Mouse (Mus musculus): ENCODE data around the gene Myl9.

Myl9 gene

DNA sequence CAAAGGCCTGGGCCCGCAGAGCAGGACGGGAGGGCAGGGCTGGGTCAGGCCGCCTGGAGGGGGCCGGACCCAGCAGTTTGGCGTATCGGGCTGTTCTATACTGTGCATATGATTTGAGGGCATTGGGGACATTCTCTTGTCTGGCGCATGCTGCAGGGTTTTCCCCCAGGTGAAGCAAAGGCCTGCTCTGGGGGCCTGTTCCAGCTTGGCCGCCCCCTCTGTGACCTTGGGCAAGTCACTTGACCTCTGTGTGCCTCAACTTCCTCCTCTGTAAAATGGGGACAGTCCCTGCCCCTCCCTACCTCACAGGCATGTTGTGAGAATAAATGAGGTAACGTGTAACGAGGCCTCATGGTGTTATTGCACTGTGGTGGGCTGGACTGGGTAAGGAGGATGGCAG, 11.2 kb upstream of the Myl9 start:
- no peak for DNase-seq (ENCODE audit: low read depth, low spot score)

DNA sequence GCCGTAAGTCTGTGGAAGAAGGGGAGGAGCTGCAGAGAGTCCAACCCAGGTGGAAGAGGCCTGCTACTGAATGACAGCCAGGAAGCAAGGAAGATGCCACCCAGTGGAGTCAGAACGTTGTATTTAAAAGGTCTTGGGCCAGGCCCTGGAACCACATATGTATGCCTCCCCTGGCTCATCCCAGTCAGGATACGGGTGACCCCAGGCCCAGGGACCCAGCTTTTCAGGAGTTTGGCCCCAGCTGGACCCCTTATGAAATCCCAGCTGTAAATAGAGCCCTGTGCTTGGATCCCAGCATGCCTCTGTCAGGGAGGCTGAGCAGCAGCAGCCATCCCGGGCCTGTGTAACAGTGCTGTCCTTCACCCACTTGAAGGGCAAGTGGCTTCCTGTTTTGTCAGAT, 10.5 kb upstream of the Myl9 start:
- no peak for DNase-seq (ENCODE audit: low read depth, low spot score)

DNA sequence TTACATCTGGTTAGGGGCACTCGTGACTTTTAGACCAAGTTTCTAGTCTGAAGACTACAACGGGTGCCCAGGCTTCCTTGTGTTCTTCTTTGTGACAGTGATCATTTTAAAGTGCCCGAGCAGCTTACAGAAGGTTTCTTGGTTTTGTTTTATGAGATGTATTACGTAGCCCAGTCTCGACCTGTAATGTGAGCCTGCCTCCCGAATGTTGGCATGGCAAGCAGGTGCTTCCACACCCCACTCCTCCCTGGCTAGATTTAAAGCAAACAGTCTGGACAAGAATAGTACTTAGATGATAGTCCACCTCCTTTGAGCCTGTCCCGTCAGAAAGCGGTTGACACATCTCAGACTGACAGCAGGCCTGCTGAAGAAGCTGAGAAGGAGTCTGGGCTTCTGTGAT, 9.6 kb upstream of the Myl9 start:
- DNase-seq (ENCODE audit: low read depth, low spot score), result no peak

DNA sequence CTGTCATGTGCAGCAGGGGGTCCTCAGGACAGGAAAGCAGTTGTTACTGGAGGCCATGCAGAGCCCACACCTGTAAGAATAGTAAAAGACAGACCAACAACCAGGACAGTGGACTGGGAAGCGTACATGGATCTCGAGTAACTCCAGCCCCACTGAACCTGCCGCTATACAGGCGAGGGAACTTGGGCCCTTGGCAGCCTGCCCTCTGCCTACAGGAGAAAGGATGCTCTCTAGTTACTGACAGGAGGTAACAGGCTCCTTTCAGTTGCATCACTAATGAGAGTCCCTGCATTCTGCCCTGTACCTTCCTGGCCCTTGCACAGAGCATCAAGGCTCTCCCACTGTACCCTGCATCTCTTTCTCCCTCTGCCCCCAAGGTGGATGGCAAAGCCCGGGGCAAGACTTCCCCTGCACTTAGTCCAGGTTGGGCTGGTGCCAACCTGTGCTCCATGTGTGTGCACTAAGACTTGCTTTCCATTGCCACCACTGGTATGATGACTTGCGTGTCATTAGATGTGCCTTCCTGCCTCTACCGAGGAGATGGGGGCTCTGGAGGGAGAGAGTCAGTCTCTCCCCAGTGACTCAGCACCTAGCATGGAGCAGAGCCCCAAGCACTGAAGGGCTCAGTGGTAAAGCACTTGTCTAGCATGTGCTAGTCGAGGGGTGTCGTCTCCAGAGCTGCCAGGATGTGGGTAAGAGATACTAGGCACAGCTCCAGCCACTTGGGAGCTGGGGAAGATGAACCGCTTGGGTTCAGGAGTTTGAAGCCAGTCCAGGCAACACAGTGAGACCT, 8.8 kb upstream of the Myl9 start:
- no peak for DNase-seq (ENCODE audit: low read depth, low spot score)

DNA sequence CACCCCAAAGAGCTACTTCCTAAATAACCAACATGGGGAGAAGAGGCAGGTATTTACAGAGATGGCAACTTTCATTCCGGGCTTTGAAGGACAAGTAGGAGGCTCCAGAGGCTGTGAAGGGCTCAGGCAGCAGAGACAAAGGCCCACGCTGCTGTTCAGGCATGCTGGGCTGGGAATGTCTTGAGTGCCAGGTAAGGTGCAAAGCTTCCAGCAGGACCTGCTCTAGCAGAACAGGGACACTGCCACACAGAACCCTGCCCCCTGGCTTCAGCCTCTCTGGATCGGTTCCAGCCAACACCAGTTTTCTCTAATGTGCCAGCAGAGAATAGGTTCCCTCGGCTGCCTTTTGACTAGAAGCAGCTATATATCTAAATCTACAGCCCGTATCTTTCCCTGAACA, 8.1 kb upstream of the Myl9 start:
- DNase-seq (ENCODE audit: low read depth, low spot score), result no peak

DNA sequence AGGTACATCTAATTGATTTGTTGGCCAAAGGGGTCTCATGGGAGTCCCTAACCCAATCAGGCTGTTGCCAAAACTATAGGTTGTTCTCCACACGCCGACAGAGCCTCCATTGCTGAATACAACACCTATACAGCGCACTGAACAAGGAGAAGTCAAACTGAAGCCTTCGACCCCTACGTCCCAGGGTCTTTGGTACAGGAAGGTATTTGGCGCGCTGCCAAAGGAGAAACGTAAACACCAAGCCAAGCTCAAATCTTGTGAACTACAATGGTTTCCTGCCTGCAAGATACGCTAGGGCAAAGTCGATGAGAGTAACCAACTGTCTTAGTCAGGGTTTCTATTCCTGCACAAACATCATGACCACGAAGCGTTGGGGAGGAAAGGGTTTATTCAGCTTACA, 5.9 kb upstream of the Myl9 start:
- no peak for DNase-seq (ENCODE audit: low read depth, low spot score)

DNA sequence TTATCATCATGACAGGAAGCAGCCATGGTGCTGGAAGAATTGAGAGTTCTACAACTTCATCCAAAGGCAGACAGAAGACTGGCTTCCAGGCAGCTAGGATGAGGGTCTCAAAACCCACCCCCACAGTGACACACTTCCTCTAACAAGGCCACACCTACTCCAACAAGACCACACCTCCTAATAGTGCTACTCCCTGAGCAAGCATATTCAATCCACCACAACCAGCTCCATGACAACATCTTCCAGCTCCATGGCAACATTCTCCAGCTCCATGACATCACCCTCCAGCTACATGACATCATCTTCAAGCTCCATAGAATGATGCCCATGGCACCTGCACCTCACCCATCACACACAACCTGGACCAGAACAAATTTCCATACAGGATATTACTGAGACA, 1.8 kb upstream of the Myl9 start:
- DNase-seq (ENCODE audit: low read depth, low spot score), result no peak

DNA sequence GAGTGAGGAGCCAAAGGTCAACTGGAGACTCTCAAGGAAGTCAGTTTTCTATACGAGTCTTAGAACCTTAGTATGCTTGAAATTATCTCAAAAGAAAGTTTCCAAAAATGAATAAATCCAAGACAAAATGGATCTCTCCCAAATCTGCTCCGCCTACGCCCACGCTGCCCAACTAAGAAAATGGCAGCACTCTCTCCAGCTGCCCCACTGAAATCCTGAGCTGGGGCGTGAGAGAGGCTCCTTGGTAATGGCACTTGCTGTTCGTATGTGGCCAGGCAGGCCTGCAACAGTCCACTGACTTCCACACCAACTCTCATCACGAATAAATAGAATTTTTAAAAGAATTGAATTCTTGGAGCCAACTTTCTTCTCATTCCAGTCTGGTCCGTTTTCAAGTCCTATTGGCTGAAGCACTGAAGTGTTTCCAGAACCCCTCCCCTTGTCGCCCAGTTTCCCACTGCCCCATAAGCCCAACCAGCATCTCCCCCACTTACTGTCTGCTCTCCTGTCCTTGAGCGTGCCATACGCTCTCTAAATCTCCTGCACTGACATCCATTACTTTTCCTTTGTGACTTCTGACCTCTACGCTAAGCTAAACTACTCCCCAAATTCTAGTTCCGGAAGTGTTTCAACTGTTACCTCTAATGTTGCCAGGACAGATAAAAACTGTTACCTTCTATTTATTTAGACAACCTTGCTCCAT, 1.0 kb upstream of the Myl9 start:
- DNase-seq (ENCODE audit: low read depth, low spot score), result no peak

DNA sequence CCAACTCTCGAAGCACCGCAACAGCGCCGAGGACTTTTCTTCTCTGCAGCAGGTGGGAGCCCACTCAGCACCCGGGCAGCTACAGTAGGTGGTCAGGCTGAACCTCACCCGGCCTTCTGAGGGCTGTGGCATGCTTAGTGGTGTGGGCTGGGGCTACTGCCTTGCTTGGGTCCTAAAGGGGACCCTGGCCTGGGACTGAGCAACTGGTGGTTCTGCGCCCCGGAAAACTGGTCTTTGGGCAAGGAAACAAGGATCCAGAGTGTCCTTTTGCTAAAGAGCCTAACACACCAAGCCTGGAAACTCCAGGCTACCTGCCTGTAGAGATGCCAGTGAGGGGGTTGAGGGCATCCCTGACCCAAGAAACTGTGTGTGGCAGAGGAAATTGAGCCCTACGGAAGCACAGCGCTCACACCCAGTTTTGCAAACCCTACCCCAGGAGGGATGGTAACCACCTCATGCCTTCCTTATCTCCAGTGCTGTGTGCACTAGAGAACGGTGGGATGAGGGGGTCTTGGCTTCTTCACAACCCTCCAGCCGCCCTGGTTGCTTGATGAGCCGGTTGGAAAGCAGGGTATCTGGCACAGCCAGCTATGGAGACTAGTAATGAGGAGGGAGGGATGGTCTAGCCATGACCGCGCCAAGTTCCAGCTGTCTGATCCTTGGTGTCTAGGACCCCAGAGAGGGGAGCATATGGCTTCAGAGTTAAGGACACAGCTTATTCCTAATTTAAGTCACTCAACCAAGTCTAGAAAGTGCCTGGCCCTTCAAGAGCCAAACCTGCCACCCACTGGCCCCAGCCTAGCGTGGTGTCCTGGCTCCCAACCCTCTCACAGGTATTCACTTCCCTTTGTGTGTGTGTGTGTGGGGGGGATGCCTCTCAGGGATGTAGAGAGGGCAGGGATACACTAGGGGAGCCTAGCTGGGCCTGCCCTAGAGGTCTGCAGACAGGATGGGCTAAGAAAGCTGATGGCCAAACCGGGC, 525 bp downstream of the Myl9 start:
- no peak for DNase-seq (ENCODE audit: low read depth, low spot score)

DNA sequence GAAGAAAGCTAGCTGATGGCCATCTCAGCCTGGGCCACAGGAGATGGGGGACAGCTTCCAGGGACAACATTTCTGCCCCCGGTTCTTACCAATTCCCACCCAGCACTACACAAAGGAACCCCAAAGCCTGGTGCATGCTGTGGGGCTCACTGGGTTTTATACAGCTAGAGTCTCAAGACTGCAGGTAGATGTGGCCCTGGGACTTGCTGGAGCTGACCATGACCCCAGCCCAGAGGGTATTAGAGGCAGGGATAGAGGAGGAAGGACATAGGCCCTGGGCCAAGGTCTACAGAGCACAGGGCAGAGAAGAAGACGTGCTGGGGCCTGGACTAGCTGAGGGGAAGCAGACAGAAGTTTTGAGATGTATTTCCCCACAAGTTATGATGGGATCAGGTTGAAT, 1.7 kb downstream of the Myl9 start:
- DNase-seq (ENCODE audit: low read depth, low spot score), result no peak

DNA sequence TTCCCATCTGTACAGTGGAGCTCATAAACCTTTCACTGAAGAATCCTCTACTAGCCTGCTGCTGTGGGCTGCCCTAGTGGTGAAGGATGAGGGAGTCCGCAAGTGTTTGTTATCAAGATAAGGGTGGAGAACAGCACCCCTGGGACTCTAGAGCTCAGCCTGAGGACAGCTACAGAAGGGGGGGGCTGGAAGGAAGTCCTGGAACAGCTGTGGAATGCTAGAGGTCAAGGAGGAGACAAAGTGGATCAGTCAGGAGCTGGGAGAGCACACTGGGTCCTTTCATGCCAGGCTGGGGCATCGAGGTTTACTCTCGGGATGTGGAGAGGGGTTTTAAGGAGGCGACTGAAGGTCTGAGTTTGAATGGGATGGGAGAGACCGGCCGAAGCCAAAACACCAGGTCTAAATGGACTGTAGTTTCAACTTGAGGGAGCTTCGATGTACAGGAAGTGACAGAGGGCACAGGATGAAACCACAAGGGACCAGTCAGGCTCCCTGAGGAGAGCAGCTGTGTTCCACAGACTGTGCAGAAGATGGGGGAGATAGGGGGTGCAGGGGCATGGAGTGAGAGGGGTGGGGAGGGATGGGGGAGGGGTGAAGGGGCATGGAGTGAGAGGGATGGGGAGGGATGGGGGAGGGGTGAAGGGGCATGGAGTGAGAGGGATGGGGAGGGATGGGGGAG, 2.2 kb downstream of the Myl9 start:
- peak; percentile 32 for DNase-seq (ENCODE audit: low read depth, low spot score)

DNA sequence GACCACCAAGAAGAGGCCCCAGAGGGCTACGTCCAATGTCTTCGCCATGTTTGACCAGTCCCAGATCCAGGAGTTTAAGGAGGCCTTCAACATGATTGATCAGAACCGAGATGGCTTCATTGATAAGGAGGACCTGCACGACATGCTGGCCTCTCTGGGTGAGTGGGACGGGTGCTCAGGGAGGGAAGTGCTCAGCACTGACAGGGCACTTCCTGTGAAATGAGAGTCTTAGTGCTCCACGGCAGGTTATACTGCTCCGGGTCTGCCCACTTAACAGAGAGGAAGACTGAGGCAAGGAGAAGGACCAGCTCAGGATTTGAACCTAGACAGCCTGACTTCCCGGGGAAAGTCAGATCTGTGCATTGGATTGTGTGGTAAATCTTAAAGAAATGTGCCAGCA, 3.4 kb downstream of the Myl9 start:
- DNase-seq (ENCODE audit: low read depth, low spot score), result no peak

DNA sequence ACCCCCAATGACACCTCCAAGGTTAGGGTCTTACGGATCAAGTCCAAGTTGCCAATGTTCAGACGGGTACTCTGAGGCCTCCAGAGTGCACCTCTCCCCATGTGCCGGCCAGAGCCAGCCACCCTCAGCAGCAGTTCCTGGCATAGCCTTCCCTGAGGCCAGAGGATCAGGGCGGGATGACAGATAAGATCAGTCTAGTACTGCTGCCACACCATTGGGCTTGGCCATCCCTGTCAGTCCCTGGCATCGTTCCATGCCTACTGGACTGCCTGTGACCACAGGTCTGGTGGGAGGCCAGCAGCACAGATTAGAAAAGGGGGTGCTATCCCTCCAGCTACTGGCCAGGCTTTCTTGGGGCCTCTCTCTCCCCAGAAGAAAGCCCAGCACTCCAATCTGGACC, 3.8 kb downstream of the Myl9 start:
- DNase-seq (ENCODE audit: low read depth, low spot score), result no peak

DNA sequence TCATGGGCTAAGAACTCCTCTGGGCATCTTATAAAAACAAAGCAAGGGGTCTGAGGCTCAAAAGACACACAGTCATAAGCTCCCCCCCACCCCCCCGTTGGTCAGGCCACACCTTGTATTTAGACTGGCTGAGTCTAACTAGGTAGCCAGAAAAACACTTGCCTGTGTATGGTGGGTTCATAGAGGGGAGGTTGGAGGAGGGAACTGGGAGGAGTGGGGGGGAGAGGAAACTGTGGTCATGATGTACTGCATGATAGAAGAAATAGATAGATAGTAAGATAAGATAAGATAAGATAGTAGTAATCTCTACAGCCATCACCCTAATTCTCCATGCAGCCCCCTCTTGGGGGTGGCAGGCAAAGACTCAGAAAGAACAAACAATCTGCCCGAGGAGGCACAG, 4.3 kb downstream of the Myl9 start:
- DNase-seq (ENCODE audit: low read depth, low spot score), result no peak

DNA sequence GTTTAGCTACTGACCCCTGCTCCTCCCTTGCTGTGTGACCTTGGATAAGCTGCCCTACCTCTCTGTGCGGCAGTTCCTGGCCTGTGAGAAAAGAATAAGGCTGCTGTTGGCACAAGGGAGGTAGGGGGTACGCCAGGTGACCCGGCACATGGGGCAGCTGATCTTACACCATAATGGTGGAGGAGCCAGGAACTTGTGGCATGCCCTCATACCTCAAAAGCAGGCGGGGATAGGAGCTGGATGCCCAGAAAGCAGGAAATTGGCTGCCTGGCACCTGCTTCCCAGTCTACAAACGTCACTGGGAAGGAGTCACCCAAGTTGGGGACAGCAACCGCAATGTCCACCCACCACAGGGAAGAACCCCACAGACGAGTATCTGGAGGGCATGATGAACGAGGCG, 4.9 kb downstream of the Myl9 start:
- DNase-seq (ENCODE audit: low read depth, low spot score), result no peak

DNA sequence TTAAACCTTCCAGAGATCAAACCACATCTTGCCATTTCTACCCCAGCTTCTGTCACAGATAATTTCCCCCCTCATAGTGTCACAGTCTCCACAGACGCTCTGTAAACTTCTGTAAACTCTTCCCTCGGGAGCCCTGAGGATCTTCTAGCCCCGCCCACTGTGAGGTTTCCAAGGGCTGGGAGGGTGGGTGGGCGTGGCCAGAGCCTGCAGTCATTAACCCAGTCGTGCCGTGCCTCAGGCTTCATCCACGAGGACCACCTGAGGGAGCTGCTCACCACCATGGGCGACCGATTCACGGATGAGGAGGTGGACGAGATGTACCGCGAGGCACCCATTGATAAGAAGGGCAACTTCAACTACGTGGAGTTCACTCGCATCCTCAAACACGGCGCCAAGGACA, 5.5 kb downstream of the Myl9 start:
- DNase-seq (ENCODE audit: low read depth, low spot score), result peak; percentile 37

DNA sequence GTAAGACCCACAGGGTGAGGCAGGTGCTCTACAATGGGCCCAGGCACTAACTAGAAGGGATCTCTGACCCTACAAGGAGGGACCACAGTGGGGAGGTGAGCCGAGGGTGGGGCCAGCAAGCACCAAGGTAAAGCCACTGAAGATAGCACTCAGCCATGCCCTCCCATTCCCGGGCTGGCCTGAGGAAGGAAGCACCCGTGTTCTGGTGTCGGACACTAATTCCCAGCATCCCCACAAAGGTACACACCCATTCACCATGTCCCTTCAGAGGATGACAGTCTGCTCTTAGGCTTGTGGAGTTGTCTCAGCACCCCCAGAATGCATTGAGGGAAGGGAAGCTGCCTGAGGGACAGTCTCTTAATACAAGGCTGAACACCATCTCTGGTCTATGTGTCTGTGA, 6.1 kb downstream of the Myl9 start:
- no peak for DNase-seq (ENCODE audit: low read depth, low spot score)

DNA sequence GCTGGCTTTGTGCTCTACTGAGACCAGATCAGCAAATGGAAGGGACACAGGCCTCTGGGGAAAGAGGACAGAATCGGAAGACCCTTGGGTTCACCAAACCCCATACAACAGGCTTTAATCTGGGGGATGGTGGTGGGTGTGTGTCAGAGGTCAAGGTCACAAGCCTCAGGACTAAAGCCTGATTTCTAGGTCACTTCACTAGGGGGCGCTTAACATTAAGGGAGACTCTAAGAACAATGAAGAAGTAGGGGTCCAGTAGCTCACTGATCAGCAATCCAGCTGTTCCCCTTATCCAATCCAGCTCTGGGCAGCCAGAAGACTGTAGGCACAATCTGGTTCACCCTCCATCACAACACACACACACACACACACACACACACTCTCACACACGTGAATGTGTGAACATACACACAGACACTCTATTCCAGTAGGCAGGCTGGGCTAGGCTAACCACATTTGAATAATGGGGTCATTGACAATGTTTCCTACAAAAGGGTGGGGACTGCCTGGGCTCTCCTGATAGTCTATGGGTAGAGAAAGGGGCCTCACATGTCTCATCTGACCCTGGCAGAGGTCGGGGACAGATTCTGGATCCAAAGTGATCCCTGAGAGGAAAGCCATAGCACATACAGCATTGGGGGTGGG, 6.7 kb downstream of the Myl9 start:
- no peak for DNase-seq (ENCODE audit: low read depth, low spot score)

DNA sequence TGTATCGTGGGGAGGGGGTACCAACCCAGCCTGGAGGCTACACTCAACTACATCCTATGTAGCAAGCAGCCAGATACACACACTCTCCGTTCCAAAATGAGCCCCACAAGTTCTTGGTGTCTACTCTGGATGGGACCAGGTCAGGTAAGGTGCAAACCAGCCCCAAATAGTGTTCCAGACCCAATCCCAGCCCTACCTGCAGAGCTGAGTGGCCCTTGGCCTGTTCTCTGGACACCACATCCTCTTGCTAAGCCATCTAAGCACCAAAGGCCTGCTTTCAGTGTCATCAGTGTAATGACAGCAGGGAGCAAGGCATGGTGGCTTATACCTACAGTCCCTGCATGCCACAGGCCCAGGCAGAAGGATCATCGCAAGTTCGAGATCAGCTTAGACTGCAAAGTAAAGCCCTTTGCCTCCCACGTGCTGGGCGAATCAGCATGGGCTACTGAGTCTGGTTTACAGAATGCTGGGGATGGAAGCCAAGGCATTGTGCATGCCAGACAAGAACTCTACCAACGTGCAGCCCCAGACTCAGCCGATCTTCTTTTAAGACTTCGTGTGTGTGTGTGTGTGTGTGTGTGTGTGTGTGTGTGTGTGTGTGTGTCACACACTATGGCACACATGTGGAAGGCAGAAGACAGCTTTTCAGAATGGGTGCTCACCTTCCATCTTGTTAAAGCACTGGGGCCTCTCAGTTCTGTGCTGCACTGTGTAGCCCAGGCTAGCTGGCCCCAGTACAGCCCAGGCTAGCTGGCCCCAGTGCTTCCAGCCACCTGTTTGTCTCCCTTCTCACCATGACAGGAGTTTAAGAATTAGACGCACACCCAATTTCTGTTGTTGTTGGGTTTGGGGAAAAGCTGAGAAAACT, 7.5 kb downstream of the Myl9 start:
- DNase-seq (ENCODE audit: low read depth, low spot score), result no peak

DNA sequence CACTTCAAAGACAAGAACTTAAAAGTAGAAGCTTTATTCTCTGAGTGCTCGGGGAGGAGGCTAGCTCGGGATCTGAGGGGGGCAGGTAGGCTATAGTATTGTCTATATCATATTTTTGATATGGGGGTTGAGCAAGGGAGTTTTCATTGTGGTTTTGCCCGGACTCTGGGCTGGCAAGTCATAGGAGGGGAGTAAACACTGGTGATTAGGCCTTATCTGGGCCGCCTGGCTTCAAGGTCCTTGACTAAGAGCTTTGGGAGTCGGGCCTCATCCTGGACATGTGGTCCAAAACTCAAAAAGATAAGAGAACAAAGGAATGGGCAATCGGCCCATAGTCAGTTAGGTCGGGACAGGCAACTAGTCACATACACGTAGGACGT, 8.1 kb downstream of the Myl9 start:
- DNase-seq (ENCODE audit: low read depth, low spot score), result no peak
